Comparison of ENCODE assay signal across 13 mouse cellular contexts in genomic region chr9:66586533-66586932, GRCm38 (mm10). TPM values are rescaled to one million over a fixed set of nuclear protein-coding genes. Genes with fewer than 3 reads are reported as not detected.
A peak's percentile ranks its signal among the peaks of the same experiment; 100 is the strongest.
DNase-seq lines count a peak whose midpoint lies in the region; ATAC-seq and TF ChIP-seq lines count a peak whose summit lies in the region.
"Had no signal": no experiment of that assay in that cellular context is flagged by ENCODE, and none has a peak within 500 bp of the region (broad histone marks: within the 10 kb centered on the region; RNA-seq: fewer than 3 reads in every experiment).

No protein-coding gene starts in this region.

- no peaks in the 10 kb centered on the region for H3K36me3 ChIP-seq in embryonic facial prominence, embryonic 15.5 days
- H3K36me3 ChIP-seq in embryonic facial prominence, embryonic 10.5 days (replicated peaks) = no peaks in the 10 kb centered on the region; the same call in none of the 2 replicates
- H3K36me3 ChIP-seq in splenic B cell, adult 2 months (ENCODE audit: control insufficient read depth, insufficient read depth, low read length, poor library complexity, severe bottlenecking) = no peaks in the 10 kb centered on the region
- no peaks in the 10 kb centered on the region for H3K36me3 ChIP-seq in kidney, adult 2 months (ENCODE audit: control insufficient read depth, insufficient read depth, low read length)
- H3K36me3 ChIP-seq: limb, embryonic 13.5 days; neural tube, embryonic 12.5 days had no signal

- no peak for TF ChIP-seq POLR2A in kidney, adult 2 months (IDR thresholded peaks at IDR 0.05; ENCODE audit: low read depth, low read length)

- H3K9me3 ChIP-seq in embryonic facial prominence, embryonic 15.5 days (replicated peaks) = no peaks in the 10 kb centered on the region
- H3K9me3 ChIP-seq in embryonic facial prominence, embryonic 10.5 days = no peaks in the 10 kb centered on the region
- H3K9me3 ChIP-seq: limb, embryonic 13.5 days; neural tube, embryonic 12.5 days had no signal

- no peak overlapping the region for H3K4me2 ChIP-seq in embryonic facial prominence, embryonic 15.5 days (replicated peaks)
- H3K4me2 ChIP-seq: limb, embryonic 13.5 days; neural tube, embryonic 12.5 days had no signal

- TF ChIP-seq CTCF in kidney, adult 2 months (conservative IDR thresholded peaks at IDR 0.05; ENCODE audit: insufficient read depth, insufficient read length, low read depth, low read length) = no peak

- 48% methylated on average over 1 of the region's 1 CpGs for WGBS in embryonic facial prominence, embryonic 15.5 days
- WGBS in embryonic facial prominence, embryonic 10.5 days = 73% methylated on average over 1 of the region's 1 CpGs
- 50% methylated on average over 1 of the region's 1 CpGs for WGBS in kidney, adult 2 months

- H3K27ac ChIP-seq in embryonic facial prominence, embryonic 15.5 days (replicated peaks) = 0 out of 2 replicates have a peak overlapping the region, but pooled peaks have one; percentile 17
- no peak overlapping the region for H3K27ac ChIP-seq in embryonic facial prominence, embryonic 10.5 days (replicated peaks)
- no peak overlapping the region for H3K27ac ChIP-seq in kidney, adult 2 months (ENCODE audit: insufficient read depth, low read depth, low read length)
- H3K27ac ChIP-seq: kidney, postnatal 0 days; limb, embryonic 13.5 days; neural tube, embryonic 12.5 days had no signal

- ATAC-seq in embryonic facial prominence, embryonic 15.5 days (ENCODE audit: insufficient number of reproducible peaks, low FRiP score, low TSS enrichment, low read depth) = no peak

- no peaks in the 10 kb centered on the region for H3K27me3 ChIP-seq in embryonic facial prominence, embryonic 15.5 days
- no peaks in the 10 kb centered on the region for H3K27me3 ChIP-seq in embryonic facial prominence, embryonic 10.5 days (replicated peaks; ENCODE audit: low read depth, poor library complexity, severe bottlenecking)
- no peaks in the 10 kb centered on the region for H3K27me3 ChIP-seq in splenic B cell, adult 2 months (ENCODE audit: control insufficient read depth, insufficient read depth, low read length, poor library complexity, severe bottlenecking)
- no peaks in the 10 kb centered on the region for H3K27me3 ChIP-seq in kidney, adult 2 months (replicated peaks; ENCODE audit: control insufficient read depth, insufficient read depth, low read length)
- H3K27me3 ChIP-seq: limb, embryonic 13.5 days; neural tube, embryonic 12.5 days had no signal

- DNase-seq in embryonic facial prominence, embryonic 10.5 days (ENCODE audit: low spot score) = no peak
- DNase-seq in right cerebral cortex, adult 18-20 months = peak; percentile 21
- no peak for DNase-seq in right cerebral cortex, postnatal 4 days
- peak; percentile 62 to 81 for DNase-seq in cerebellum, postnatal 14 days
- DNase-seq in splenic B cell, adult 2 months (ENCODE audit: low read depth, low spot score) = peak; percentile 53
- no peak for DNase-seq in adrenal gland, adult 18-20 months (ENCODE audit: low spot score in 2 of 2)
- DNase-seq in kidney, adult 2 months = no peak
- DNase-seq: heart, postnatal 14 days; lung, postnatal 14 days had no signal

- no peak overlapping the region for H3K4me3 ChIP-seq in embryonic facial prominence, embryonic 15.5 days (replicated peaks)
- no peak overlapping the region for H3K4me3 ChIP-seq in embryonic facial prominence, embryonic 10.5 days
- no peak overlapping the region for H3K4me3 ChIP-seq in kidney, adult 2 months (ENCODE audit: insufficient read depth, low read depth, low read length)
- H3K4me3 ChIP-seq: limb, embryonic 13.5 days; neural tube, embryonic 12.5 days had no signal

- peaks cover 25% of the 10 kb centered on the region for H3K4me1 ChIP-seq in embryonic facial prominence, embryonic 15.5 days
- H3K4me1 ChIP-seq in embryonic facial prominence, embryonic 10.5 days = peaks cover 50% of the 10 kb centered on the region
- peaks cover 8% of the 10 kb centered on the region; the same call in 1 of the 2 replicates for H3K4me1 ChIP-seq in kidney, adult 2 months (ENCODE audit: control insufficient read depth, insufficient read depth, low read length)

- H3K9ac ChIP-seq in embryonic facial prominence, embryonic 15.5 days = no peak overlapping the region
- H3K9ac ChIP-seq: limb, embryonic 13.5 days; neural tube, embryonic 12.5 days had no signal

RNA-seq across cellular contexts. Expression of gene Usp3, which starts 6.4 kb away (rescaled TPM):
- polyA plus RNA-seq in embryonic facial prominence, embryonic 15.5 days (2015; fragmentation: Nextera tagmentation; extraction: Ambion mirVana) = 54.0 and 58.9 TPM in 2 replicates
- polyA plus RNA-seq in embryonic facial prominence, embryonic 10.5 days (2016; fragmentation: Nextera tagmentation; extraction: Ambion mirVana) = 103 and 106 TPM in 2 replicates
- 10 to 100 TPM; 33.0 to 41.0 TPM for total RNA-seq in adrenal gland, adult 18-20 months (2021)
- polyA plus RNA-seq in kidney, adult 2 months (2012; rRNA removed) = 25.1 and 29.6 TPM in 2 replicates

Comparison
In these comparisons a context has a peak if more than half of its experiments do, and no peak if none do; other contexts are left out.
1. DNase-seq: peak in right cerebral cortex, adult 18-20 months (single experiment), cerebellum, postnatal 14 days (2 of 2) and splenic B cell, adult 2 months (single experiment); none in embryonic facial prominence, embryonic 10.5 days (single experiment), right cerebral cortex, postnatal 4 days (single experiment), adrenal gland, adult 18-20 months (0 of 2) and kidney, adult 2 months (single experiment).